In genomic region chr11:29173125-29173631, GRCm38 (mm10) we compare ENCODE assay signal across 8 mouse cellular contexts. TPM values are rescaled to one million over a fixed set of nuclear protein-coding genes. Genes with fewer than 3 reads are reported as not detected.
DNase-seq lines count a peak whose midpoint lies in the region; ATAC-seq and TF ChIP-seq lines count a peak whose summit lies in the region.

No protein-coding gene starts in this region.

- peak; percentile 82 for DNase-seq in CD4-positive, CD25-positive, alpha-beta regulatory T cell, adult 2 months (ENCODE audit: low read depth, low spot score)
- DNase-seq in adrenal gland, postnatal 14 days: peak; percentile 75
- peak; percentile 87 for DNase-seq in embryonic facial prominence, embryonic 14.5 days (ENCODE audit: low spot score)
- peak; percentile 74 for DNase-seq in neural tube, embryonic 10.5 days (ENCODE audit: extremely low spot score, low spot score)
- peak; percentile 77 for DNase-seq in stomach, postnatal 0 days (ENCODE audit: low spot score)

- TF ChIP-seq CTCF in stomach, postnatal 0 days (IDR thresholded peaks at IDR 0.05; ENCODE audit: low read depth): peak; percentile 72

- H3K27ac ChIP-seq in embryonic facial prominence, embryonic 14.5 days (replicated peaks; ENCODE audit: low read depth, low read length): peak overlapping the region; percentile 97
- peak overlapping the region; percentile 93 for H3K27ac ChIP-seq in heart, embryonic 11.5 days (ENCODE audit: low read depth, low read length)
- peak overlapping the region; percentile 98 for H3K27ac ChIP-seq in kidney, embryonic 15.5 days
- H3K27ac ChIP-seq in liver, embryonic 15.5 days (replicated peaks): peak overlapping the region; percentile 97
- peak overlapping the region; percentile 99 for H3K27ac ChIP-seq in stomach, postnatal 0 days (replicated peaks)

- no peak for TF ChIP-seq EP300 in stomach, postnatal 0 days (optimal IDR thresholded peaks at IDR 0.05)

- no peaks in the 10 kb centered on the region for H3K36me3 ChIP-seq in embryonic facial prominence, embryonic 14.5 days (ENCODE audit: control insufficient read depth, insufficient read depth, low read length)
- H3K36me3 ChIP-seq in heart, embryonic 11.5 days (ENCODE audit: control insufficient read depth, insufficient read depth, low read length): no peaks in the 10 kb centered on the region
- H3K36me3 ChIP-seq in kidney, embryonic 15.5 days: no peaks in the 10 kb centered on the region
- 0 out of 2 replicates have a peak, but pooled peaks cover 1% of the 10 kb centered on the region for H3K36me3 ChIP-seq in liver, embryonic 15.5 days (replicated peaks)
- no peaks in the 10 kb centered on the region for H3K36me3 ChIP-seq in stomach, postnatal 0 days (ENCODE audit: control insufficient read depth, insufficient read depth, low read length)

- H3K9me3 ChIP-seq in embryonic facial prominence, embryonic 14.5 days (ENCODE audit: control insufficient read depth, low read length): no peaks in the 10 kb centered on the region
- H3K9me3 ChIP-seq in heart, embryonic 11.5 days (replicated peaks; ENCODE audit: control insufficient read depth, low read length): no peaks in the 10 kb centered on the region
- H3K9me3 ChIP-seq in kidney, embryonic 15.5 days (replicated peaks): no peaks in the 10 kb centered on the region
- H3K9me3 ChIP-seq in liver, embryonic 15.5 days (replicated peaks): no peaks in the 10 kb centered on the region
- no peaks in the 10 kb centered on the region for H3K9me3 ChIP-seq in stomach, postnatal 0 days (ENCODE audit: control insufficient read depth, low read length)

- peaks cover 9% of the 10 kb centered on the region for H3K4me1 ChIP-seq in embryonic facial prominence, embryonic 14.5 days (ENCODE audit: control insufficient read depth, insufficient read depth, low read length)
- H3K4me1 ChIP-seq in heart, embryonic 11.5 days (ENCODE audit: control insufficient read depth, insufficient read depth, low read length): peaks cover 5% of the 10 kb centered on the region; the same call in 1 of the 2 replicates
- peaks cover 12% of the 10 kb centered on the region for H3K4me1 ChIP-seq in kidney, embryonic 15.5 days
- peaks cover 15% of the 10 kb centered on the region for H3K4me1 ChIP-seq in liver, embryonic 15.5 days (replicated peaks)
- H3K4me1 ChIP-seq in stomach, postnatal 0 days (replicated peaks; ENCODE audit: control insufficient read depth, insufficient read depth): peaks cover 5% of the 10 kb centered on the region; the same call in 1 of the 2 replicates

- peak overlapping the region; percentile 90 for H3K4me3 ChIP-seq in embryonic facial prominence, embryonic 14.5 days (ENCODE audit: low read depth, low read length)
- H3K4me3 ChIP-seq in heart, embryonic 11.5 days (ENCODE audit: low read depth, low read length): peak overlapping the region; percentile 92
- peak overlapping the region; percentile 96 for H3K4me3 ChIP-seq in kidney, embryonic 15.5 days (replicated peaks)
- H3K4me3 ChIP-seq in liver, embryonic 15.5 days (replicated peaks): peak overlapping the region; percentile 87
- H3K4me3 ChIP-seq in stomach, postnatal 0 days (ENCODE audit: low read depth, low read length): peak overlapping the region; percentile 99

- 1% methylated on average over 30 of the region's 38 CpGs for WGBS in embryonic facial prominence, embryonic 14.5 days
- under 1% methylated on average over 38 of the region's 38 CpGs for WGBS in heart, embryonic 11.5 days (ENCODE audit: insufficient replicate concordance)
- WGBS in kidney, embryonic 15.5 days: 0% methylated on average over 38 of the region's 38 CpGs
- under 1% methylated on average over 38 of the region's 38 CpGs for WGBS in liver, embryonic 15.5 days (ENCODE audit: insufficient replicate concordance)
- under 1% methylated on average over 38 of the region's 38 CpGs for WGBS in stomach, postnatal 0 days

- peak overlapping the region; percentile 61 for H3K4me2 ChIP-seq in embryonic facial prominence, embryonic 14.5 days (ENCODE audit: low read depth, low read length)
- H3K4me2 ChIP-seq in heart, embryonic 11.5 days: peak overlapping the region; percentile 81
- H3K4me2 ChIP-seq in kidney, embryonic 15.5 days: peak overlapping the region; percentile 92
- H3K4me2 ChIP-seq in liver, embryonic 15.5 days: peak overlapping the region; percentile 97
- H3K4me2 ChIP-seq in stomach, postnatal 0 days (replicated peaks; ENCODE audit: low read depth): peak overlapping the region; percentile 63

- ATAC-seq in embryonic facial prominence, embryonic 14.5 days (ENCODE audit: low read depth): peak; percentile 68
- ATAC-seq in heart, embryonic 11.5 days (replicated peaks; ENCODE audit: insufficient number of reproducible peaks, low FRiP score, low TSS enrichment): peak; percentile 66
- peak; percentile 73 for ATAC-seq in kidney, embryonic 15.5 days (replicated peaks; ENCODE audit: low FRiP score)
- ATAC-seq in liver, embryonic 15.5 days (ENCODE audit: insufficient read depth): peak; percentile 68
- ATAC-seq in stomach, postnatal 0 days (ENCODE audit: low FRiP score, low TSS enrichment): peak; percentile 81

- H3K9ac ChIP-seq in embryonic facial prominence, embryonic 14.5 days (ENCODE audit: low read depth, low read length): peak overlapping the region; percentile 99
- peak overlapping the region; percentile 95 for H3K9ac ChIP-seq in heart, embryonic 11.5 days (ENCODE audit: low read depth, low read length)
- H3K9ac ChIP-seq in kidney, embryonic 15.5 days: peak overlapping the region; percentile 98
- H3K9ac ChIP-seq in liver, embryonic 15.5 days: peak overlapping the region; percentile 96
- peak overlapping the region; percentile 100 for H3K9ac ChIP-seq in stomach, postnatal 0 days (ENCODE audit: low read length)

- H3K27me3 ChIP-seq in embryonic facial prominence, embryonic 14.5 days (replicated peaks; ENCODE audit: control insufficient read depth, insufficient read depth, low read length): no peaks in the 10 kb centered on the region
- H3K27me3 ChIP-seq in heart, embryonic 11.5 days (ENCODE audit: control insufficient read depth, insufficient read depth, low read length): no peaks in the 10 kb centered on the region
- no peaks in the 10 kb centered on the region for H3K27me3 ChIP-seq in kidney, embryonic 15.5 days
- no peaks in the 10 kb centered on the region for H3K27me3 ChIP-seq in liver, embryonic 15.5 days
- H3K27me3 ChIP-seq in stomach, postnatal 0 days (ENCODE audit: control insufficient read depth, insufficient read depth, low read length): no peaks in the 10 kb centered on the region

RNA-seq across cellular contexts. Expression of gene Ppp4r3b, which starts 0.5 kb away (rescaled TPM):
- total RNA-seq in adrenal gland, postnatal 14 days (2021): 87.6 and 98.8 TPM in 2 replicates
- 65.8 and 73.1 TPM in 2 replicates for polyA plus RNA-seq in embryonic facial prominence, embryonic 14.5 days (2014; fragmentation: Nextera tagmentation; extraction: Ambion mirVana)
- 42.3 and 47.3 TPM in 2 replicates for polyA plus RNA-seq in heart, embryonic 11.5 days (2014; fragmentation: Nextera tagmentation; extraction: Ambion mirVana)
- 89.5 and 92.2 TPM in 2 replicates for polyA plus RNA-seq in kidney, embryonic 15.5 days (2015; fragmentation: Nextera tagmentation; extraction: Ambion mirVana)
- polyA plus RNA-seq in liver, embryonic 15.5 days (2015; fragmentation: Nextera tagmentation; extraction: Ambion mirVana): 39.2 and 42.7 TPM in 2 replicates
- 44.4 and 49.1 TPM in 2 replicates for polyA plus RNA-seq in stomach, postnatal 0 days (2015; fragmentation: Nextera tagmentation; extraction: Ambion mirVana)

RNA-seq across cellular contexts. Expression of gene Pnpt1, which starts 42.6 kb away (rescaled TPM):
- total RNA-seq in adrenal gland, postnatal 14 days (2021): 51.8 and 60.5 TPM in 2 replicates
- 34.9 and 39.0 TPM in 2 replicates for polyA plus RNA-seq in embryonic facial prominence, embryonic 14.5 days (2014; fragmentation: Nextera tagmentation; extraction: Ambion mirVana)
- 49.1 and 51.7 TPM in 2 replicates for polyA plus RNA-seq in heart, embryonic 11.5 days (2014; fragmentation: Nextera tagmentation; extraction: Ambion mirVana)
- polyA plus RNA-seq in kidney, embryonic 15.5 days (2015; fragmentation: Nextera tagmentation; extraction: Ambion mirVana): 45.4 and 49.5 TPM in 2 replicates
- polyA plus RNA-seq in liver, embryonic 15.5 days (2015; fragmentation: Nextera tagmentation; extraction: Ambion mirVana): 25.1 and 26.0 TPM in 2 replicates
- 17.1 and 18.0 TPM in 2 replicates for polyA plus RNA-seq in stomach, postnatal 0 days (2015; fragmentation: Nextera tagmentation; extraction: Ambion mirVana)

Comparison
In these comparisons a context has a peak if more than half of its experiments do, and no peak if none do; other contexts are left out.
1. Peak in every context shown above with its lines: DNase-seq, ATAC-seq, H3K4me3 ChIP-seq and H3K27ac ChIP-seq.